Mouse (Mus musculus) Muller cell, postnatal 12 days (primary cell): Measurements from ENCODE around the gene Rabif.
"Not testable (repeated sequence)": the region's sequence is repeated elsewhere in the genome, so short reads cannot be mapped to it uniquely, and the experiment has no call there.

Experiments
- DNase-seq: peaks from one replicate; pipeline ENCODE4 v3.0.0-alpha.2; 2015; ENCODE audit errors: inconsistent ontology term

The Rabif gene

DNA sequence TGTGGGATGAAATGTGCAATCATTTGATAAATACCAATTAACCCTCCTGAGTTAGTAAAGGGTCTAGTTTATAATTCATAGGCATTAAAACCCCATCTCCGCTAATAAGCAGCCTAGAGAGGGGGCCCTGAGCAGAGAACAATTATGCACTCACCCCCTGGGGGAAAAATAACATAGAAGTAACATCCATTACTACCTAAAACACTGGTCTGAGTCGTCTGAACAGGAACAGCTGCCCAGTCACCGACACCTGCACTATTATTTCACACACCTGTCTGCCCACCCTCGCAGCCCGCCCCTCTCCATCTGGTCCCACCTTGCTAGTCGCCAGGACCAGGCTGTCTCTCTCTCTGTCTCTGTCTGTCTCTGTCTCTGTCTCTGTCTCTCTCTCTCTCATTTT, 18.1 kb downstream of the Rabif start:
- no peak for DNase-seq

DNA sequence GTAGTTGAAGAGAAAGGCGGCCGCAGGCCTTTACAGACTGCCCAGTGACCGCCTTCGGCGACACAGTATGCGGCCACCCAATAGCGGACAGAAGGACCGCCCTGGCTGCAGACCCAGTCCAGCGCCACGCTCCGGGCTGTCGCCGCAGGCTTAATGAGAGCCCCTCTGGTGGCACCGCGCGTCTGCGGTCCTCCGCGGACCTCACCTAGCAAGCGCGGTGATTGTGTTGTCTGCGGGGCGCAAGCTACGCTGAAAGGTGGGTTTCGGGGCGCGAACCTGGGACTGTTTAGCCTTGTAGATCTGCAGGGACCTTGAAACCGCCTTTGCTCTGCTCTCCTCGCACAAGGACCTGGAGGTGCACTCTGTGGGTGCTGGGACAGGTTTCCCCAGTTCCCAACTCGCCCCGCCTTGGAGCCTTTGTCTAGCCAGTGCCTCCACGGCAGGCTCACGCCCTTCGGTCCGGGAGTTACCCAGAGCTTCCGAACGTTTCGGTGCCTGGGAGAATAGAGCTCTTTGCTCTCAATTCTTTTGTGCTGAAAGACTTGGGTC, 18.9 kb downstream of the Rabif start:
- peak; percentile 56 for DNase-seq

DNA sequence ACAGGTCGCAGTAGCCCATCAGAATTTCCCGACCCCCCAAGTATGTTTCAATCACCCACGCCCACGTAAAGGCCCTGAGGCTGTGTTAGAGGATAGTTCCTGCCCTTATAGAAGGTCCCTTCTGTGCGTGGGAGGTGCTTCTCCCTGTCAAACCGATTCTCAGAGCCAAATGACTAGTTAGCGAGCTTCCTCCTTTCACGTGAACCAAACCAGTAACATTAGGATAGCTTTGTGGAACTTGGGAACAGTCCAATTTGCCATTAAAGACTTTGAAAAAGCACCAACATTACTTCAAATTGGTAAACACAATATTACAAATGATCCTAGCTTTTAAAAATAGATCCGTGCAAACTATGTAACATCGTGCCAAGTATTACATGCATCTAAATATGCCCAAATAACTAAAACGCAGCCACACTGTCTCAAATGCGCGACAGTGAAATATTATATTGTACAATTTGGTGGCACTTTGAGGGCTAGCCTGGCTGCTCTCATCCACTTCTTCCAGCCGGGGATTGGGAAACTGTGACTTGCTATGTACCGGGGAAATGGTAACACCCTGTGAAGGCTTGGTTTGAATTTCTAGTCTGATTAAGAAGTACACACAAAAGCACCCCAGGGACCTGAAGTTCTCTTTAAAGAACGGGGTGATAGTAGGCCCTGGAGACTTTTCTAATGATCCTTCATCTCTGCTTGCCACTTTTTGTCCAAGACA, 19.6 kb downstream of the Rabif start:
- DNase-seq: peak; percentile 40

DNA sequence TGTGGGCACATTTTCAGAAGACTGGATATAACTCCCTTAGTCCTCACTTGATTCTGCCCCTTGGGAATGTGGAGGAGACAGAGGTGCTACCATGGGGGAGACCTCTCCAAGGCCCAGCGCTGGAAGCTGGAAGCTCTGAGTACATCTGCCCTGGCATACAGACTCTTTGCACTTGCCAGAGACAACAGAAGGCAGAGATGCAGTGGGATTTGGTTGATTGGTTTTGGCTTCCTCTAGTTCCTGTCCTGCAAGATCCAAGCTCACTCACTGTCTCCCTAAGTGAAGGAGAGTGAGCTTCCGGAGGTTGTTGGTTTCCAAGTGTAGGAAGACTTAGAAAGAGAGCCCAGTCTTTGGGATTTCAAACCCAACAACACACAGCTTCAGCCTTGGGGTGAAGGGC, 21.4 kb downstream of the Rabif start:
- peak; percentile 5 for DNase-seq

DNA sequence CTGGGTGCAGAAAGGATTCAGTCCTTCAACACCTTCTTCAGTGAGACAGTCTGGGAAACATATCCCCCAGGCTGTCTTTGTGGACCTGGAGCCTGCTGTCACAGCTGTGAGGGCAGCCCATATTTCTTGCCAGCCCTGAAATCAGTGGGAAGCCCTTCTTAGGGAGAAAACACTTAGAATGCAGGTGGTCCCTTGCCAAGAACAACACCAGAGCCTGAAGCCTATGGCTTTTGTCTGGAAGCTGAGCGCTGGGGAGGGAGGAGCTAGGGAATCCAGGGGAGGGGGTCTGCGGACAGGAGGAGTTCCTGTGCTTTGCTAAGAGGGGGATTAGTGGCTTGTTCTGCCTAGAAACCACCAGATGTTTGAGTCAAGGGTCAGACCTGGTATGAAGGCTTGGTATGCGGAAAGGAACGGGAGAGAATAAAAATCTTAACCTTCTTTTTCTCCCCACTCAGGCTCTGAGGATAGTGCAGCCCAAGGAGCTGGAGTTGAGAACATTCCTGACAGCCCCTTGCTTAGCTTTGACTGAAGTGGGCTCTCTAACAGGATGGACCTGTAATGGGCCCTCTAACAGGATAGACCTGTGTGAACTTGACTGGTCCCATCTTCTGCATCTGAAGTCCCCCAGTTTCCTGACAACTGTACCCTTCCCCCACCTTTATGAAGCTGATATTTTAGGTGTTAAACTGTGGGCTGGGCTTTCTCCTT, 22.2 kb downstream of the Rabif start:
- peak; percentile 15 for DNase-seq

DNA sequence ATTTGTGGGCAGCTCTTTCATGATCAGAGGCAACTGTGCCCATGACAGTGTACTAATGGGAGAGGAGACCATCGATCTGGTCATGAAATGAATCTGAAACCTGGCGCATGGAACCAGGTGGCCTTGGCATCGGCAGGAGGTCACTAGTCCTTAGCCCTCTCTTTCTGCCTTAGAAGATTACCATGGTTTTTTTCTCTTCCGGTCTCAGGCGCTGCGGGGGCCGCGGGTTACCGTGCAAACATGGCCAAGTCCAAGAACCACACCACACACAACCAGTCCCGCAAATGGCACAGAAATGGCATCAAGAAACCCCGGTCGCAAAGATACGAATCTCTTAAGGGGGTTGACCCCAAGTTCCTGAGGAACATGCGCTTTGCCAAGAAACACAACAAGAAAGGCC, 23.4 kb downstream of the Rabif start:
- DNase-seq: not testable (repeated sequence)

DNA sequence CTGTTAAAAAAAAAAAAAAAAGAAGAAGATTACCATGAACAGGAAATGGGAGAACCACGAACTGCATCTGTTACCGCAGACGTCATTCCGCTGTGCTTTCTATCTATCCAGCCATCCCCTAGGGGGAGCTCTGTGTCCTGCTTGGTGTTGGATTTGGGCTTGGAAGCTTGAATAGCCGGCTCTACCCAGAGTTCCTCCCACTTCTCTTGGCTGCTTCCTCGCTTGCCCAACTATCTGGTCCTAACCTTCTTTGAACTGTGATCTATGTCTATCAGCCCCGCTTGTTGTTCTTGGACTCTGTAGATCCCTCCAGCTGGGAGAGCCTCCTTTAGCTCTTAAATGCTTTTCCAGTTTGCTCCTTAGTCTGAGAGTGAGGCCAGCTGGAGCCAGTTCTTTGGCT, 24.2 kb downstream of the Rabif start:
- peak; percentile 74 for DNase-seq

DNA sequence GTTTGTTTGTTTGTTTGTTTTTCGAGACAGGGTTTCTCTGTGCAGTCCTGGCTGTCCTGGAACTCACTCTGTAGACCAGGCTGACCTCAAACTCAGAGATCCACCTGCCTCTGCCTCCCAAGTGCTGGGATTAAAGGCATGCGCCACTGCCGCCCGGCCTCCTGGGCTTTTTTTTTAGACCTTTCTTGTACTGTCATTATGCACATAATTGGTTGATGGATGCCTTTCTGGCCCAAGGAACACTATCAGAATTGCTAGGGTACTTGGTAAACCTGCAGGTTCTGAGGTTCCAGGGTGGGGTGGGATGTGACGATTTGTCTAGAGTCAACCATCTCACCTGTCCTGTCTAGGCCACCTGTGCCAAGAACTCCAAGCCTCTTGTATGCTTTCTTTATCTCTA, 24.8 kb downstream of the Rabif start:
- not testable (repeated sequence) for DNase-seq

DNA sequence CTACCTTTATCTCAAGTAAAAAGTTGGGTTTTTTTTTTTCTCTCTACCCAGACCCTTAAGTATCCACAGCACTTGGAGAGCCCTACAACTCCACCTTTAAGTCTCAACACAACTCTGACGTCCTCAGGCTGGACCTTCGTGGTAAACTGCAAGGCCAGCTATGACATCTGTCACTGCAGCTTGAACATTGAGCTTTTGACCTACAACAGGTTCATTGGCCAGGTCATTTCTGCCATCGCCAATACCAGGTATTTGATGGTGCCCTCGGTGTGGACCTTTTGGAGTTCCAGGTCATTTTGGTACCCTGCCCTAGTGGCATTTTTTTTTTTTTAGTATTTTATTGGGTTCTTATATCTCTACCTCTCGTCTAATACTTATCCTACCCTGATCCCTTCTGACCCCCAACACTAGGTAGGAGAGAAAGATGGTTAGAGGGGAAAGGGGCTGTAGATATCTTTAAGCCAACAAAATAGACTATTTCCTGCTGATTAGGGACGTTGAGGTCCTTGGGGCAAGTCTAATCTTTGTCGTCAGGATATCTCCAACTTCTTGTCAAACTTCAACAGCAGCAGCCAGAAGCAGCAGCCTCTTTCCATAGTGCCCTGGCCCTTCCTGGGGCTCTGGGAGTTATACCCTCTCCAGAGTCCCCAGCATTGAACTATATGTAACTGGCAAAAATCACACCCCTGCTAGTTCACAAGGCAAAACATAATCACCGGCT, 25.7 kb downstream of the Rabif start:
- DNase-seq: no peak

DNA sequence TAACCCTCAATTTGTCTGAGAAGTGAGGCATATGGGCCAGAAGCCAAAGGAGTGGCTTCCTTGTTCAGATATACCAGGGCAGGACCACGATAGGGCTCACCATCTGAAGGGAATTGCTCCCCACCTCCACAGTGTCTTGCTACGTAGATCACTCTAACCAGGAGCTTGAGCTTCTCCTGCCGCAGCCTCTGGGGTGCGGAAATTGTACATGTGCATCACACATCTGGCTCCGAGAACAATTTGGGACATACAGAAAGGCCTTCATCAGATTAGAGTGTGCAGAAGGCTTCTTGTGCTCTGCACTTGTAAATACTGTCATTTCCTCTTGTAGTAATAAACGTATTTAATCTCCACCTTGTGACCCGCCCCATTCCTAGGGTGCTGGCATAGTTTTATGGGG, 26.7 kb downstream of the Rabif start:
- no peak for DNase-seq

DNA sequence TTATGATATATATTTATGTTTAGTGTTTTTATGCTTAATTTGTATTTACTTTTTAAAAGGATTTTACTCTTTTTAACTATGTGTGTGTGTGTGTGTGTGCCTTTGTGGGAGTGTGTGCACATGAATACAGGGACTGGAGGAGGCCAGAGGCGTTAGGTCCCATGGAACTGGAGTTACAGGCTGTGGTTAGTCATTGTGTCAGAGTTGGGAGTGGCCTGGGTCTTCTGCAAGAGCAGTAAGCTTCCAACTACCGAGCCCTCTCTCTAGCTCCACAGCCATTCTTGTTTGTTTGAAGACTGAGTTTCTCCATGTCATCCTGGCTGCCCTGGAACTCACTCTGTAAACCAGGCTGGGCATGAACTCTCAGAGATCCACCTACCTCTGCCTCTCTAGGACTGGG, 27.9 kb downstream of the Rabif start:
- no peak for DNase-seq

DNA sequence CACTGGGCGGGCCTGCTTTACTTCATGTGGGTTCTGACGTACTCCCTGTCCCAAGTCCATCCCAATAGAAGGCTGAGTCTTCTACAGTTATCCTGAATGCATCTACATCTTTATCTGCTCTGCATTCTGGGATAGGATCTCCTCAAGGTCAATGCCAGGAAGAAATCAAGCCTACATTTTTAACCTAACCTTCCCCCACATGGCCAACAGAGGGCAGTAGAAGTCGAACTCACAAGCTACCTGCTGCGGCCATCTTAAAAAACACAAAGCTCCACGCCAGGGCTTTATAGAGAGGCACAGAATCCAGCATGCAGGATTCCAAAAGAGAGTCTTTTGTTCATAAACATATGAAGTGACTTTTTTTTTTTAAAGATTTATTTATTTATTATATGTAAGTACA, 30.0 kb downstream of the Rabif start:
- no peak for DNase-seq

DNA sequence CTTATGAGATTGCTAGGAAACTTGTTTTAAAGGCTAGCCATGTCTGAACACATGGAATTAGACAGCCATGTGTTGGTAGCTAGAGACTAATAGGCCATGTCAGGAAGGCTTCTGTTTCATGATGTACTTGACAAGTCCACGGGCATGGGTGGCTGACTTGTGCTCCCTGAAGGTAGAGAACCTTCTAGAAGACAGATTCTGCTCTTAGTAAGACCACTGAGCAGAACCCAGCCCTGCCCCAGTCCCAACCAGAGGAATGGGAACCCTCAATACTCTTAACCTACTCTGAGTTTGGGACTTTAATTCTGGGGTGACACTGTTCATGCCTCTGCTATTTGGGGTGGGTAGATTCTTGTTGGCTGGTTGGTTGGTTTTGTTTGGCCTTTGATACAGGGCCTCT, 30.6 kb downstream of the Rabif start:
- no peak for DNase-seq

DNA sequence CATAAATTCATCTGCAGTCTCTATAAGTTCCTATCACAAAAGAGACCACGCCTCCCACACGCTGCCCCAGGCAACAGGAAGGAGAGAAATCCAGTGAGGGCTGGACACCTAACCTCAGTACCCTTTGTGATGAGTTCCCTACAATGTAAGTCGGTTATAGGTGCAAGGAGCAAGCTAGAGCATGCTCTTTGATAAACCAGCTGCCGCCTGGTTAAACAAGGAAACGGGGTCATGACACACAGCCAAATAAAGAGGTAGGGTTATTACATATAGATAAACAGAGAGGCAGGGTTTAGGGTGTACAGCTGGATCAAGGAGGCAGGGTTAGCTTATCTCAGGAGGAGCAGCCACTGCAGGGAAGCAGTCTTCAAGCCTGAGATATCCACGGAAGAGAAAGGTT, 32.3 kb downstream of the Rabif start:
- DNase-seq: no peak

DNA sequence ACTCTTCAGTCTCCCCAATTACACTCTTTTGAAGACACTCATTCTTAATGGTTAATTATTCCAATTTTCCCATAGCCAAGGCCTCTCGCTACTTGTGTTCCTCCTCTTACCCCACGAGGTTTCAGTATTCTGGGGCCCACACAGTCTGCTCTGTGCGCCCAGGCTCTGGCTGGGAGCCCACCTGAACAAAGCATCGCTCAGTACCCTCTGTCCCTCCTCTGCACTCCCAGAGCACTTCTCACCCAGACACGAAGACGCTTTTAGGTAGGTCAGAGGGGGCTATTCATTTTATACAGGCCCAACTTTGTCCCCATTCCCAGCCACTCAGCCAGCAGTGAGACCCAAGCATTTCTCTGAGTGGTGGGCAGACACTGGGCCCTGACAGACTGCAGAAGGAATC, 36.2 kb downstream of the Rabif start:
- no peak for DNase-seq

DNA sequence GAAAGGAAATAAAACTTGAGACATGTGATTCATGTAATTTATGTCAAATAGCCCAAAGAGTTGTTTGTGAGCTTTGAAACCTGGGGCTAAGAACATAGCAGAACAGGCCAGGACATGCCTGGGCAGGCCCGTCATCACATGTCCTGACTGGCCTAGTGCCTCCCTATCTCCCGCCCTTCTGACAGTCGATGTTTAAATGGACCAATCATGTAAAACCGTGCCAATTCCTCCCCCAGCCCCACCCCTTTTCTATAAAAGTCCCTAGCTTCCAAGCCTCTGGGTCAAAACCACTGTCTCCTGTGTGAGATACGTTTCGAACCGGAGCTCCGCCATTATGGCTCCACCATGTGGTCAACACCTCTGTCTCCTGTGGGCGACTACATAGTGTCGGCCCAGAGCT, 39.3 kb downstream of the Rabif start:
- DNase-seq: not testable (repeated sequence)

DNA sequence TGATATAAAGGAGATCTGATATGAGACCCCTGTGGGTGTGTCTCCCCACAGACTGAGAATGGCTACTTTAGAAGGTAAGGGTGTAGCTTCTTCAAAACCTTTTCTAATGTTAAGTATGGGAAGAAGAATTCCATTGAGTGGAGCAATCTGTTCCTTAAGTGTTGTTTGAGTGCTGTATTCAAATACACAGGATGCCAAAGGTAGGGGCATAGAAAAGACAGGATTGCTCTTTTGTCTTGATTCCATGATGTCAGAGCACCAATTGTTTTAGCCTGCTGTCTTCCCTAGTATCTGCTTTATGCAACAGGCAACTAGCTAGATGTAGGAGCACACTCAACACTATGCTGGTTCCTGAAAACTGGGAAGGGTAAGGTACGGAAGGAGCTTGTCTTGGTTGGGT, 40.6 kb downstream of the Rabif start:
- DNase-seq: no peak

DNA sequence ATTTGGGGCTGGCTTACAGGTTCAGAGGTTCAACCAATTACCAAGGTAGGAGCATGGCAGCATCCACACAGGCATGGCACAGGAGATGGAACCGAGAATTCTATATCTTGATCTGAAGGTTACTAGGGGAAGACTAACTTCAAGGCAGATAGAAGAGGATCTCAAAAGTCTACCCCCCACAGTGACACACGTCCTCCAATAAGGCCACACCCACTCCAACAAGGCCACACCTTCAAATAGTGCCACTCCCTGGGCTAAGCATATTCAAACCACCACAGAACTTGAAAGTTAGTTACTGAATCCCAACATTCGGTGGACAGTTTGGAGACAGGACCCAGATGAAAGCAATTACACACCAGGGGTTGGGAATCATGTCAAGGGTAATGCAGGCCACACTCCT, 41.1 kb downstream of the Rabif start:
- no peak for DNase-seq

DNA sequence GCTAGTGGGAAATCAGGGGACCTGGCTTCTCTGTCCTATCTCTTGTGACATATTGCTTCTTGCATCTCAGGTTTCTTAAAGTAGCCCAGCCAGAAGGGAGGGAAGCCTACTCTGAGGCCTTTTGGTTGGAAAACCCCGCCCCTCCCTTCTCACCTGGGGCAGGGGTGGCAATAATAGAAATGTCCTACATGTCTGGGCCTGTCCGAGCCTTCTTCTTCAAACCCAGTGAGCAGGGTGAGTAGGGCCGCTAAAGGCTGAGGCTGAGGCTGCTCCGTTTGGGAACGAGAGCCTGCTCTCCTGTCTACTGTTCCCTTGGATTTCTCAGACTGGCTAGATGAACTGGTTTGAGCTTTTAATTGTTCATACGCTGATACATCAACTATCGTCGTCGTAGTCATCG, 46.2 kb downstream of the Rabif start:
- no peak for DNase-seq

DNA sequence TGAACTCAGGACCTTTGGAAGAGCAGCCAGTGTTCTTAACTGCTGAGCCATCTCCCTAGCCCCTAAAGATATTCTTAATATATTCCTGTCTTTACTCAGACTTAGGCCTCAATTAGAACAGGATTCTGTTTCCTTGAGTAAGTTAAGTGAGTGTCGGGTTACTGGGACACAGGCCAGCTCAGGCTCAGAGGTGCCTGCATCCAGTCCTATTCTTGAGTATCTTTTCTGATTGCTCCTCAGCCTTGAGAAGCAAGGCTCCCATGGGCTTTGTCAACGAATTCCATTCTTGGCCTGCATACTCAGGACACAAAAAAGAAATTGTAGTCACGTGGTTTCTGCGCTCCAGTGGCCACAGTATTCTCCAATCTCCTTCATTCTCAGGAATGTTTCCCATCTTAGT, 53.8 kb downstream of the Rabif start:
- peak; percentile 15 for DNase-seq

DNA sequence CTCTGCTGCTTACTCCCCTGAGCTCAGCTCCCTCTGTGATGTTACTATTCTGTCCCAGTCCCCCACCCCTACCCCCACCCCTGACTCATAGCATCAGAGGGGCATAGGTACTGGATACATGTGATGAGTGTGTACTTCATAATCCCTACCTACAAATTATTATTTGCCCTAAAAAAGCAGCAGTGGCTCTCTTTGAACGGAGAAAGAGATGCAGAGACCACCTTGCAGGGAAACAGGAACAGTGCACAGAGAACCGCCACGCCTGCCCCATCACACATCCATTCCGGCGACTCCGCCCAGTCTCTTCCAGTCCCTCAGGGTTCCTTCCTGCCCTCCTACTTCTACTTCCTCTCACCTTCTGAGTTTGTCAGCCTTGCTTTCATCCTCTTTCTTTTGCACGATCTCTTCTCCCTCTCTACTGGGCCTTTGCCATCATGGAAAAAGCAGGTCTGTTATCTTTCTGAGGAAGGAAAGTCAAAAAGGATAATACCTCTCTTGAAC, 55.2 kb downstream of the Rabif start, which contains the start of gene Mgat4e:
Mgat4e (minus strand) TSS at position 51 of the 501 bp plus-strand sequence.
- DNase-seq: no peak

DNA sequence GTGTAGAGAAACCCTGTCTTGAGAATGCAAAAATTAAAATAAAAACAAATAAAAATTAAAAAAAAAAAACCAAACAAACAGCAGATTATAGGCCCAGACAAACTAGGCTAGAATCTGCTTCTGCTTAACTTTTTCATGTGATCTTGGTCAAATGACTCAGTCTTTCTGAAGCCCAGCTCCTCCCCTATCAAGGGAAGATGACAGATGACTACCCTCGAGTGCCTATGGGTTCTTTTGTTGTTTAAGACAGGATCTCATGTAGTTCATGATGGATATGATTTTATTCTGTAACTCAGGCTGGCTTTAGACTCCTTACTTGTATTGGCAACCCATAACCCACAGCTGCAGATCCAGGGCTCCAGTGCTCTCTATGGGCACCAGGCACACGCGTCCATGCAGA, 57.4 kb downstream of the Rabif start:
- DNase-seq: no peak
